Mouse (Mus musculus) cortical plate, adult 2 months (tissue): ENCODE data around the gene Sgip1.

ENCODE experiments used
- CTCF ChIP-seq: fragments of 200-500 bp; IDR thresholded peaks from 2 replicates; pipeline ENCODE4 v1.5.1; 2011; ENCODE audit warnings: mild to moderate bottlenecking, control low read depth, low read length; ENCODE audit not compliant: insufficient read depth; ENCODE audit errors: extremely low read depth
- POLR2A ChIP-seq: fragments of 200-500 bp; IDR thresholded peaks from 2 replicates; pipeline ENCODE4 v1.6.1; 2011; ENCODE audit warnings: mild to moderate bottlenecking, low read length, control low read depth; ENCODE audit not compliant: insufficient read depth; ENCODE audit errors: extremely low read depth

DNA sequence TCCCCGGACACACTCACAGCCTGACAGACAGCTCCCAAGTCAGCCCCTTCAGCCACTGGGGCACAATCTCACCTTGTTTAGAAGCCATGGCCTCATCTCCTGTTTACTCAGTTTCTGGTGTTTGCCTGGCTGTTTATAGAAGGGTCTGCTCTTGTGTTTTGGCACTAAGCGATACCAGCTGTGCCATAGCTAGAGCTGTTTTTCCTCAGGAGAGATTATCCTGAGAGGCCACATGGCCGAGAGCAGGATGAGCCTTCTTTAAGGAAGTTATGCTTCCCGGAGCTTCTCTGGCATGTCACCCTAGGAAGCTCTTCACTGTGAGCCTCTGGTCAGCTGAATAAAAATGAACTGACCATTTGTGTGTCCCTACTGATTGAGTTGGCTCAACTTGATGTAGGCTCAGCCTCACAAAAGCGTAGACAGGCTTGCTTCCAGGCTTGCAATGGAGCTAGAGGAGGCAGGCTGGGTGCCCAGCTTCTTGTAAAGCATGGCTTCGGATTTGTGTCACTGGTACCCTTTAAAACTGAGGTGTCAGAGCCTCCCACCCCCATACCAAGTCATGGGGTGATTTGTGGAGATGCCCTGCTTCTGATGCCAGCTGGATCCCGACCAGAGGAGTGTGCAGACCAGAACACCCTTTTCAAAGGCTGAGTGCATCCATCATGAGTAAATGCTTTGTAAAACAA lies 42.1 kb downstream of the Sgip1 start:
- TF ChIP-seq CTCF (no peak), POLR2A (no peak)
